ENCODE assay signal across 1 mouse cellular context in genomic region chr11:93968848-93969128, GRCm38 (mm10).
TF ChIP-seq lines count a peak whose summit lies in the region.

No protein-coding gene starts in this region.

TF ChIP-seq in CH12.LX, 34 proteins besides CTCF, POLR2A, EP300 and RAD21 (continued from another document):
- no peak for TF ChIP-seq MXI1 (IDR thresholded peaks at IDR 0.05; ENCODE audit: low read depth, low read length)
- no peak for TF ChIP-seq ELF1 (IDR thresholded peaks at IDR 0.05; ENCODE audit: low read depth, low read length)
- TF ChIP-seq TBP (conservative IDR thresholded peaks at IDR 0.05; ENCODE audit: low read depth, low read length), result no peak
- TF ChIP-seq GABPA (IDR thresholded peaks at IDR 0.05; ENCODE audit: insufficient replicate concordance, low read depth, low read length), result no peak
- no peak for TF ChIP-seq ZNF384 (IDR thresholded peaks at IDR 0.05; ENCODE audit: low read depth, low read length)
